Mouse (Mus musculus) intestine, embryonic 16.5 days (tissue): ENCODE measurements around the gene Ano4. TPM values are rescaled to one million over a fixed set of nuclear protein-coding genes. Genes with fewer than 3 reads are reported as not detected.

ENCODE experiments used
- ATAC-seq: fragments of 200-750 bp; cut with Nextera tagmentation; 2 replicates; pipeline ENCODE4 v1.8.0; 2017; ENCODE audit warnings: moderate TSS enrichment, moderate library complexity
- H3K27ac ChIP-seq: fragments of 300-500 bp; sonication (generic); 2 replicates; pipeline ENCODE4 v1.5.1; 2014; ENCODE audit warnings: mild to moderate bottlenecking, low read length
- H3K27me3 ChIP-seq: fragments of 300-500 bp; sonication (generic); replicated peaks from 2 replicates; pipeline ENCODE4 v1.6.1; 2014; ENCODE audit warnings: low read length, control low read depth, mixed read lengths; ENCODE audit not compliant: control insufficient read depth, insufficient read depth
- H3K36me3 ChIP-seq: fragments of 300-500 bp; sonication (generic); 2 replicates; pipeline ENCODE4 v1.6.1; 2014; ENCODE audit warnings: low read length, control low read depth; ENCODE audit not compliant: control insufficient read depth, insufficient read depth
- H3K4me1 ChIP-seq: fragments of 300-500 bp; sonication (generic); 2 replicates; pipeline ENCODE4 v1.6.1; 2014; ENCODE audit warnings: low read length, control low read depth, mixed read lengths; ENCODE audit not compliant: control insufficient read depth, insufficient read depth
- H3K4me2 ChIP-seq: fragments of 300-500 bp; sonication (generic); 2 replicates; pipeline ENCODE4 v1.6.1; 2014; ENCODE audit warnings: low read depth, low read length, control low read depth
- H3K4me3 ChIP-seq: fragments of 300-500 bp; sonication (generic); 2 replicates; pipeline ENCODE4 v1.5.1; 2014; ENCODE audit warnings: mild to moderate bottlenecking, low read length
- H3K9ac ChIP-seq: fragments of 300-500 bp; sonication (generic); 2 replicates; pipeline ENCODE4 v1.6.1; 2014; ENCODE audit warnings: low read depth, low read length
- H3K9me3 ChIP-seq: fragments of 300-500 bp; sonication (generic); 2 replicates; pipeline ENCODE4 v1.6.1; 2016; ENCODE audit warnings: low read length, control low read depth; ENCODE audit not compliant: control insufficient read depth
- whole genome bisulfite sequencing: fragments of 180-500 bp; shearing (Covaris S2); extraction: QIAGEN DNeasy Blood & Tissue Kit; methylation state at CpG from one replicate; pipeline ENCODE4 v1.1.7; 2014; 5-methylcytosine and 5-hydroxymethylcytosine counted together
- polyA plus RNA-seq: library from polyadenylated mRNA; unstranded; fragments of >200 nt; fragmentation: Nextera tagmentation; extraction: Ambion mirVana; gene quantifications from 2 replicates; pipeline ENCODE4 v1.2.1, GENCODE M21; 2015

Gene Ano4
- polyA plus RNA-seq, 1 experiment from 2014 or later, result 0.49 TPM

DNA sequence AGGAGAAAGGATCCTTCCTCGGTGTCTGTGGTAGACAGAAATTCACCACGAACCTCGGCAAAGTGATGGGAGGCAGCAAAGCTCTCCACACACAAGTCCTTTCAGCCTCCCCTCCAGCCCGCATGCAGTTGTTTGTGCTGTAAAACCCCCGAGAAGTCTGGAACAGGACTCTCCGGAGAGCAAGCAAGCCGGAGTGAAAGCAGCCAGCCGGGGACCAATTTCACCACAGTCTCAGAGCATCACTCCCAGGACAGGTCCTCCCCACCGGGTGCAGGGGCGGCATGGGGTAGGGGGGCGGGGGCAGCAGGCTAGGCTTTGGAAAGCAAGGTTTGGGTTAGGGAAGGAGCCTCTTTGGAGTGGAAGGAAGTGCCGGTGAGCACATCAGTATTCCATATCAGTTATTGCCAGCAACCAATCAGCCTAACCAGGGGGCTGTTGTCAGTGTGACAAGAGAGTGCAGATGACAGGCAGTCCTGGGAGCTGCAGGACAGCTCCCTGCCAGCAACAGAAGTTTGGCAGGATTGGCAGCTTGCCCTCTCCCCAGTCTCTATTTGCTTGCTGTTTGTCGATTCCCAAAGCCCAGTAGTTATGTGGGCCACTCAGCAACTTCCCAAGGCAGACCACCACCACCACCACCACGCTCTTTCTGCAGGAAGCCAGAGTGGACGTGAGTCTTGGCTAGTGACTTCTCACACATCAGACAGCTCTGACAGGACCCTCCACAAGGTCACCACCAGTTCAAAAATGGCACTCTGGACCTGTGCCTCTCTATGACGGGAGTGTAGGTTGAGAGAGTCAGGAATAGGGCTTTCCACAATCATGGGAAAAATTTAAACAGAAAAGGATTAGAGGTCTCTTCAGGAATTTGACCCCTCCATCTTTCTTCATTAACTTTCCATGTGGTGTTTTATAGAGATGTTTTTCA is 86.8 kb downstream of the Ano4 start:
- Histone ChIP-seq H3K4me3 (peak overlapping the region; percentile 34), H3K4me1 (0 out of 2 replicates have a peak, but pooled peaks cover 2% of the 10 kb centered on the region), H3K4me2 (peak overlapping the region; percentile 58), H3K9ac (peak overlapping the region; percentile 30; the same call in 1 of the 2 replicates), H3K27me3 (0 out of 2 replicates have a peak, but pooled peaks cover 3% of the 10 kb centered on the region), H3K36me3 (no peaks in the 10 kb centered on the region), H3K9me3 (no peaks in the 10 kb centered on the region), H3K27ac (no peak overlapping the region)
- 5% methylated on average over 16 of the region's 16 CpGs for WGBS
- ATAC-seq, result 0 out of 2 replicates have a peak, but pooled peaks have one; percentile 31

DNA sequence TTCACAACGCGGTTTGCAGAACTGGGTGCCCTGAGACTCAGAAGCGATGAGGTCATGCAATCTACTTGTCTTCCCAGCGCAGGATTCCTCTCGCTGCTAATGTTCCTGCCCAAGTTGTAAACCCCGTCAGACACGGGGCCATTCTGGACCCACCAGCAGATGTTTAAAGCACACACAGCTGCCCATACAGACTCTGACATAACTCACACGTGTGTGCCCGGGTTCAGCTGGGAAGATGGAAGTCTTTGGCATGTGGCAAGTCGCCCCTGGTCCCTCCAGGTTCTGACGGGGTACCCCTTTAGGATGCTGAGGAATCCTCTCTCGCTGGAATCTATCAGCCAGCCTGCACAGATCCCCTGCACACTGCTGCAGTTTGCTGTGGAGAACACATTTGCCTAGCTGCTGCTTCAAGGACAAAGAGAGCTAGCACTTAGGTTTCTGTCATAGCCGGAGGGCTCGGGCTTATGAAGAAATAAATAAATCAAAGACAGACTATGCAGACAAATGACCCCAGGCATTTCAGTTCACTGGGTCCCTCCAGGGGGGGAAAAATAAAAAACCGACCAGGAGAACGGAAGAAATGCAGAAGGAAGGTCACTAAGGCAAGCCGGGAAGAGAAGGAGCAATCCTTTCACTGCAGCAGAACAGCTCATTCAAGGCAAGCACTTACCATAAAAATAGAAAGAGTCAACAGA is 87.7 kb downstream of the Ano4 start:
- H3K36me3 ChIP-seq, result no peaks in the 10 kb centered on the region
- 0 out of 2 replicates have a peak, but pooled peaks cover 2% of the 10 kb centered on the region for H3K4me1 ChIP-seq
- peak overlapping the region; percentile 58 for H3K4me2 ChIP-seq
- H3K27ac ChIP-seq, result no peak overlapping the region
- peak; percentile 46; the same call in 1 of the 2 replicates for ATAC-seq
- no peaks in the 10 kb centered on the region for H3K9me3 ChIP-seq
- WGBS, result 3% methylated on average over 17 of the region's 17 CpGs
- 0 out of 2 replicates have a peak overlapping the region, but pooled peaks have one; percentile 30 for H3K9ac ChIP-seq
- 0 out of 2 replicates have a peak, but pooled peaks cover 3% of the 10 kb centered on the region for H3K27me3 ChIP-seq
- peak overlapping the region; percentile 34 for H3K4me3 ChIP-seq

DNA sequence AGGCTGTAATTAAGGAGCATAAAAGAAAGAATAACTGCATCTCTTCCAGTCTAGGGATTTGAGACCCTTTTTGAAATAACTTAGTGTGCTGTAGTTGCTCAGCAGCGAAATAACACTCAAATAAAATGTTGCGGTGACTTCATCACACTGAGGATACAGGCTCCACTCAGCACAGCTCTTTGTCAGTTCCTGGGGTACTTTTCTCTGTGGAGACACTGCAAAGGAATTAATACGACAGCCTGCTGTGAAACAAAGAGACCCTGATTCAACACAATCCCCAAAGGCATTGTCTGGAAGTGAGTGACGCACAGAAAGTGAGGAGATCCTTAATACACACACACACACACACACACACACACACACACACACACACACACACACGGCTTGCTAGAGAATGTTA is 89.8 kb downstream of the Ano4 start:
- Histone ChIP-seq H3K36me3 (no peaks in the 10 kb centered on the region), H3K9ac (no peak overlapping the region), H3K4me2 (no peak overlapping the region), H3K27ac (no peak overlapping the region), H3K4me3 (no peak overlapping the region), H3K4me1 (0 out of 2 replicates have a peak, but pooled peaks cover 2% of the 10 kb centered on the region), H3K27me3 (0 out of 2 replicates have a peak, but pooled peaks cover 3% of the 10 kb centered on the region), H3K9me3 (no peaks in the 10 kb centered on the region)
- WGBS, result 66% methylated on average over 5 of the region's 5 CpGs
- no peak for ATAC-seq

- no peak for ATAC-seq
- Histone ChIP-seq H3K27me3 (0 out of 2 replicates have a peak, but pooled peaks cover 3% of the 10 kb centered on the region), H3K4me3 (no peak overlapping the region), H3K9me3 (no peaks in the 10 kb centered on the region), H3K4me2 (no peak overlapping the region), H3K36me3 (no peaks in the 10 kb centered on the region), H3K9ac (no peak overlapping the region), H3K4me1 (0 out of 2 replicates have a peak, but pooled peaks cover 2% of the 10 kb centered on the region), H3K27ac (no peak overlapping the region)
- 48% methylated on average over 3 of the region's 3 CpGs for WGBS
Measured at GRCm38 (mm10) chr10:89253799-89254198, 90.8 kb downstream of the Ano4 start.

DNA sequence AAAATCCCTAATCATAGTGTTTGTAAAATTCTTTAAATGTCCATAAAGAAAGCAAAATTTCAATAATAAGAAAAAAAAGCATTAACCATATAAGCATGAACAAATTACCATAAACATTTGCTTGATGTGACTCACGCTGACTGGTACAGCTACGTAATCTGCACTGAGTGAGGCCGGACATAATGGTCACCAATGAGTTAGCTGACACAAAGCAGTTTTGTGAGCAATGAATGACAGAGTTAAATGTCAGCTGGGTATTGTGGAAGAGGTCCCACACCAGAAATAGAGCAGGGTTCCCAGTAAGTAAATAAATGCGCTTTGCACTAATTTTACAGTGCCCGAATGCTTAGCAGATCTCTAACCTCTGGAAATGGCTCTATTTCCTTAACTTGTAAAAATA is 91.9 kb downstream of the Ano4 start:
- no peak overlapping the region for H3K4me3 ChIP-seq
- no peak overlapping the region for H3K9ac ChIP-seq
- no peaks in the 10 kb centered on the region for H3K9me3 ChIP-seq
- 72% methylated on average over 5 of the region's 5 CpGs for WGBS
- no peaks in the 10 kb centered on the region for H3K36me3 ChIP-seq
- 0 out of 2 replicates have a peak, but pooled peaks cover under 1% of the 10 kb centered on the region for H3K4me1 ChIP-seq
- no peak overlapping the region for H3K4me2 ChIP-seq
- ATAC-seq, result no peak
- 0 out of 2 replicates have a peak, but pooled peaks cover 3% of the 10 kb centered on the region for H3K27me3 ChIP-seq
- H3K27ac ChIP-seq, result no peak overlapping the region

DNA sequence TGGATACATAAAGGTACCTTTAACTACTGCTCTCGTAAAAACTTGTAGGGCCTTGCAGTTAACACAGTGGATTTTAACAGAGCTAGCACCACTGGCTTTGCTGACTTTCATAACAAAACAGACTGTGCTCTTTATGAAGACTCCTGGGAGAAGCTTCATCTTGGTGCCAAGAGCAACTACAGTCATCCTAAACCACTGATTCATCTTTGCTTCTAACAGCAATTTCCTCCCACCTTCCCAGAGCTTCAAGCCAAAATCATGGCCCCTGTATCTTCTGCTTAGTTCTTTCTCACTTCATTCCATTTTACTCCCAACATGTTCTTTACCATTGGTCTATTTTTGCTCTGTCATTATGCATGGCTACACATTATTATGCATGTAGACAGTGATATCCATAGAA is 100.8 kb downstream of the Ano4 start:
- 90% methylated on average over 1 of the region's 1 CpGs for WGBS
- Histone ChIP-seq H3K36me3 (no peaks in the 10 kb centered on the region), H3K4me3 (no peak overlapping the region), H3K9me3 (no peaks in the 10 kb centered on the region), H3K27ac (no peak overlapping the region), H3K4me1 (no peaks in the 10 kb centered on the region), H3K4me2 (no peak overlapping the region), H3K27me3 (no peaks in the 10 kb centered on the region), H3K9ac (no peak overlapping the region)
- ATAC-seq, result no peak

GRCm38 (mm10) chr10:89224524-89224923 is 120.0 kb downstream of the Ano4 start:
- 32% methylated on average over 7 of the region's 7 CpGs for WGBS
- no peaks in the 10 kb centered on the region for H3K4me1 ChIP-seq
- no peak overlapping the region for H3K27ac ChIP-seq
- no peaks in the 10 kb centered on the region for H3K27me3 ChIP-seq
- no peaks in the 10 kb centered on the region for H3K9me3 ChIP-seq
- H3K36me3 ChIP-seq, result no peaks in the 10 kb centered on the region
- no peak overlapping the region for H3K9ac ChIP-seq
- no peak for ATAC-seq
- no peak overlapping the region for H3K4me2 ChIP-seq
- H3K4me3 ChIP-seq, result no peak overlapping the region

GRCm38 (mm10) chr10:89222284-89222989 is 122.1 kb downstream of the Ano4 start:
- H3K9ac ChIP-seq, result no peak overlapping the region
- H3K9me3 ChIP-seq, result no peaks in the 10 kb centered on the region
- no peak overlapping the region for H3K27ac ChIP-seq
- 77% methylated on average over 6 of the region's 6 CpGs for WGBS
- H3K4me3 ChIP-seq, result no peak overlapping the region
- H3K4me1 ChIP-seq, result no peaks in the 10 kb centered on the region
- no peak overlapping the region for H3K4me2 ChIP-seq
- no peaks in the 10 kb centered on the region for H3K27me3 ChIP-seq
- no peak for ATAC-seq
- no peaks in the 10 kb centered on the region for H3K36me3 ChIP-seq

DNA sequence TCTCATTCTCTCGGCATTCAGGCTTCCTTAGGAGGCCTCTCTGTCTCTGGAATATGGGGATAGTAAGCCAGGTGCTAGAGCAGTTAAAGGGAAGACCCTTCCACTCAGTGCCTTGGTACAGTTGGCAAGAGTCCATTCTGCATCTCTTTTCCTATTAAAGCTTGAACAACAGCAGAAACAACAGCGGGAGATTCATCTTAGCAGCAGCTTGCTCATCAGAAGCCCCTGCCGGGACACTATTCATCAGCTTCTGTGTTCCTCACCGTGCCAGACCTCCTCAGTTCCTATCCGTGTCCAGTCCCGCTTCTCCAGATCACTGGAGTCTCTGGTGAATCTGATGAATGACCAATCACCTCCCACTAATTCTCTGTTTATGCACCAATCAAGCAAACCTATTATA is 128.5 kb downstream of the Ano4 start:
- H3K27me3 ChIP-seq, result no peaks in the 10 kb centered on the region
- no peak overlapping the region for H3K9ac ChIP-seq
- H3K4me1 ChIP-seq, result no peaks in the 10 kb centered on the region
- no peak overlapping the region for H3K27ac ChIP-seq
- no peaks in the 10 kb centered on the region for H3K36me3 ChIP-seq
- no peak overlapping the region for H3K4me3 ChIP-seq
- 79% methylated on average over 6 of the region's 6 CpGs for WGBS
- H3K9me3 ChIP-seq, result no peaks in the 10 kb centered on the region
- H3K4me2 ChIP-seq, result no peak overlapping the region
- ATAC-seq, result no peak
